Mouse (Mus musculus): ENCODE measurements around the gene BC061237. TPM values are rescaled to one million over a fixed set of nuclear protein-coding genes. Genes with fewer than 3 reads are reported as not detected.
"Not testable (repeated sequence)": the region's sequence is repeated elsewhere in the genome, so short reads cannot be mapped to it uniquely, and the experiment has no call there.

Gene BC061237
- polyA plus RNA-seq (2014; fragmentation: Nextera tagmentation; extraction: Ambion mirVana), result not detected in 2 replicates

DNA sequence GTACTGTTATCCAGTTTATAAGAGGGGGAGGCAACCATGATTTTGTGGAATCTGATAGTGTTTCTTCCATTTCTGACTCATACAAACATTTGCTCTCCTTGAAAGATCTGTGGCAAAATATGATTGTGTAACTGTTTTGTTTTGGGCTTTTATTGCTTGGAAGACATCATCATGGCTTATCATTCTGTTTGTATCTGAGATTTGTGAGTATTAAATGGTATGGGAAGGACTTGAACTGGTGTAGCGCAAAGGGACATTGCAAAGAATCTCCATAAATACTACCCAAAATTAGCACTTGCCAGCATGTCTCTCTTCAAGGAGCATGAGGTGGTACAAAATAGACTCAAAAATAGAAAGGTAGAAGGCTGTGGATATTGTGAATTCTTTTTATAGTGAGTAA is at the start of gene BC061237:
Gene BC061237 (plus strand): TSS at position 301 of the 400 bp plus-strand sequence.
- 100% methylated on average over 1 of the region's 1 CpGs for WGBS

DNA sequence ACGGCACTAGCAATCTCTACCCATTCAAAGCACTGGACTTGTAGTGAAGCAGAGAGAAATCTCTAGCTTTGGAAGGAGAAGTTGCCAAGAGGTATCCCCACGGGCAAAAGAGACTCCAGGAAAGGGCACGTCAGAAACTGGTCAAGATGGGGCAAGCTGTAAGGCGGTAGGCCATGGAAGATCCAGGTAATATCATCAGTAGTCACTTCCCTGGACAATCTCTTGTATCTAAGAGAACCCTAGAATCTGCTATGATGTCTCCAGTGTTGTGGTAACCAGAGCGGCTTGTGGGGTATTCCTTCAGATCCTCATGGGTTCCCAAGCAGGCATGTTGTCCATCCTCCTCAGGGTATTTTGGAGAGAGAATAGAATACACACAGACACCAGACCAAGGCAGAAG is 25.7 kb downstream of the BC061237 start, which contains the start of gene Gm17093:
Gene Gm17093 (plus strand): TSS at position 301 of the 400 bp plus-strand sequence.
- 75% methylated on average over 5 of the region's 5 CpGs for WGBS
- ATAC-seq (ENCODE audit: low read depth); DNase-seq (ENCODE audit: low spot score): not testable (repeated sequence)

More for the DNA sequence above, at the start of gene BC061237:
- H3K4me2 ChIP-seq (ENCODE audit: low read depth, low read length); H3K9ac ChIP-seq (ENCODE audit: low read depth, low read length); DNase-seq (ENCODE audit: low spot score); H3K36me3 ChIP-seq (ENCODE audit: control insufficient read depth, insufficient read depth, low read length); H3K27me3 ChIP-seq (replicated peaks; ENCODE audit: control insufficient read depth, insufficient read depth, low read length); H3K9me3 ChIP-seq (ENCODE audit: control insufficient read depth, low read length); ATAC-seq (ENCODE audit: low read depth); H3K4me1 ChIP-seq (ENCODE audit: control insufficient read depth, insufficient read depth, low read length); H3K27ac ChIP-seq (replicated peaks; ENCODE audit: low read depth, low read length); H3K4me3 ChIP-seq (ENCODE audit: low read depth, low read length): not testable (repeated sequence)

DNA sequence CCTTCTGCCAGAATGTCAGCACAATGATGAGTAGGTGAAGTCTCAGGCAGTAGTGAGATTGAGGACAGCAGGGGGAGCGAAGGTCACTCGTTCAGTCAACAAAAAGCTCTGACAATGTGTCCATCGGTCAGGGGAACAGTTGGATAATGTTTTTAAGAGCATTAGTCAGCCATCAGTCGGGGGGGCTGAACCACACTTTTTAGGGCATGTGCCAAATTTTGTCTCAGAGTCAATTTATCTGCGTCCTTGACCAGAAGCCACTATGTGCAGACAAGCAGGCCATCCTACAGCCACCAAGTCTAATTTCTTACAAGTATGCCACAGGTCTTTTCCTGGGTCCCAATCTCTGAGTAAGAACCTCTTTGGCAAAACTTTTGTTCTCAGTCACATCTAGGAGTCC is 55.7 kb downstream of the BC061237 start:
- not testable (repeated sequence) for DNase-seq (ENCODE audit: low spot score); H3K9ac ChIP-seq (ENCODE audit: low read depth, low read length); H3K27ac ChIP-seq (replicated peaks; ENCODE audit: low read depth, low read length); H3K36me3 ChIP-seq (ENCODE audit: control insufficient read depth, insufficient read depth, low read length); H3K9me3 ChIP-seq (ENCODE audit: control insufficient read depth, low read length); H3K27me3 ChIP-seq (replicated peaks; ENCODE audit: control insufficient read depth, insufficient read depth, low read length); H3K4me2 ChIP-seq (ENCODE audit: low read depth, low read length); H3K4me1 ChIP-seq (ENCODE audit: control insufficient read depth, insufficient read depth, low read length); H3K4me3 ChIP-seq (ENCODE audit: low read depth, low read length); ATAC-seq (ENCODE audit: low read depth)
- WGBS, result 66% methylated on average over 2 of the region's 5 CpGs

More for the DNA sequence above, 25.7 kb downstream of the BC061237 start, which contains the start of gene Gm17093:
- H3K4me2 ChIP-seq (ENCODE audit: low read depth, low read length); H3K27ac ChIP-seq (replicated peaks; ENCODE audit: low read depth, low read length); H3K4me3 ChIP-seq (ENCODE audit: low read depth, low read length); H3K4me1 ChIP-seq (ENCODE audit: control insufficient read depth, insufficient read depth, low read length); H3K36me3 ChIP-seq (ENCODE audit: control insufficient read depth, insufficient read depth, low read length); H3K9ac ChIP-seq (ENCODE audit: low read depth, low read length); H3K9me3 ChIP-seq (ENCODE audit: control insufficient read depth, low read length); H3K27me3 ChIP-seq (replicated peaks; ENCODE audit: control insufficient read depth, insufficient read depth, low read length): not testable (repeated sequence)

Other genes starting within 250 kb of the BC061237 start
- gene Gm8220, start 206.9 kb upstream of the BC061237 start, polyA plus RNA-seq (2014; fragmentation: Nextera tagmentation; extraction: Ambion mirVana), result not detected in 2 replicates
- gene Gm5930, start 153.9 kb upstream of the BC061237 start, polyA plus RNA-seq (2014; fragmentation: Nextera tagmentation; extraction: Ambion mirVana), result not detected in 2 replicates
- gene Gm8229, start 127.1 kb upstream of the BC061237 start, polyA plus RNA-seq (2014; fragmentation: Nextera tagmentation; extraction: Ambion mirVana), result not detected in 2 replicates
- gene Gm3371, start 81.8 kb upstream of the BC061237 start, polyA plus RNA-seq (2014; fragmentation: Nextera tagmentation; extraction: Ambion mirVana), result not detected in 2 replicates
- not detected in 2 replicates for gene Gm8232, start 58.8 kb upstream of the BC061237 start, polyA plus RNA-seq (2014; fragmentation: Nextera tagmentation; extraction: Ambion mirVana)
- not detected in 2 replicates for gene Gm17093, start 25.8 kb downstream of the BC061237 start, polyA plus RNA-seq (2014; fragmentation: Nextera tagmentation; extraction: Ambion mirVana)
- gene Gm8247, start 90.7 kb downstream of the BC061237 start, polyA plus RNA-seq (2014; fragmentation: Nextera tagmentation; extraction: Ambion mirVana), result not detected in 2 replicates
- gene Gm5624, start 135.5 kb downstream of the BC061237 start, polyA plus RNA-seq (2014; fragmentation: Nextera tagmentation; extraction: Ambion mirVana), result not detected in 2 replicates
- gene Gm8257, start 214.0 kb downstream of the BC061237 start, polyA plus RNA-seq (2014; fragmentation: Nextera tagmentation; extraction: Ambion mirVana), result not detected in 2 replicates

All from embryonic facial prominence, embryonic 14.5 days (tissue).